Mouse (Mus musculus): ENCODE results near the gene Cbx6.
"Not testable (repeated sequence)": the region's sequence is repeated elsewhere in the genome, so short reads cannot be mapped to it uniquely, and the experiment has no call there.

Cbx6 gene

GRCm38 (mm10) chr15:79830388-79830787 is 4.1 kb downstream of the Cbx6 start:
- peak; percentile 88 for DNase-seq (ENCODE audit: low read depth, low spot score)

- DNase-seq (ENCODE audit: low read depth, low spot score) = no peak
Measured at GRCm38 (mm10) chr15:79829431-79829830, 5.1 kb downstream of the Cbx6 start.

GRCm38 (mm10) chr15:79828366-79829035 is 6.0 kb downstream of the Cbx6 start:
- DNase-seq (ENCODE audit: low read depth, low spot score) = no peak

GRCm38 (mm10) chr15:79827778-79828210 is 6.7 kb downstream of the Cbx6 start:
- DNase-seq (ENCODE audit: low read depth, low spot score) = no peak

- no peak for DNase-seq (ENCODE audit: low read depth, low spot score)
Measured at GRCm38 (mm10) chr15:79827061-79827777, 7.3 kb downstream of the Cbx6 start.

GRCm38 (mm10) chr15:79826221-79826935 is 8.1 kb downstream of the Cbx6 start:
- DNase-seq (ENCODE audit: low read depth, low spot score) = no peak

GRCm38 (mm10) chr15:79825146-79825825 is 9.2 kb downstream of the Cbx6 start:
- DNase-seq (ENCODE audit: low read depth, low spot score) = peak; percentile 49

GRCm38 (mm10) chr15:79823588-79824280 is 10.8 kb downstream of the Cbx6 start:
- no peak for DNase-seq (ENCODE audit: low read depth, low spot score)

GRCm38 (mm10) chr15:79822265-79823199 is 12.0 kb downstream of the Cbx6 start:
- DNase-seq (ENCODE audit: low read depth, low spot score) = no peak

- DNase-seq (ENCODE audit: low read depth, low spot score) = no peak
Measured at GRCm38 (mm10) chr15:79818325-79818724, 16.2 kb downstream of the Cbx6 start.

GRCm38 (mm10) chr15:79813666-79814258 is 20.7 kb downstream of the Cbx6 start:
- DNase-seq (ENCODE audit: low read depth, low spot score) = no peak

GRCm38 (mm10) chr15:79812840-79813239 is 21.6 kb downstream of the Cbx6 start:
- not testable (repeated sequence) for DNase-seq (ENCODE audit: low read depth, low spot score)

GRCm38 (mm10) chr15:79810997-79811396 is 23.5 kb downstream of the Cbx6 start:
- DNase-seq (ENCODE audit: low read depth, low spot score) = no peak

- DNase-seq (ENCODE audit: low read depth, low spot score) = no peak
Measured at GRCm38 (mm10) chr15:79810061-79810460, 24.4 kb downstream of the Cbx6 start.

GRCm38 (mm10) chr15:79808658-79809057 is 25.8 kb downstream of the Cbx6 start:
- no peak for DNase-seq (ENCODE audit: low read depth, low spot score)

GRCm38 (mm10) chr15:79808114-79808513 is 26.4 kb downstream of the Cbx6 start:
- peak; percentile 72 for DNase-seq (ENCODE audit: low read depth, low spot score)

- DNase-seq (ENCODE audit: low read depth, low spot score) = no peak
Measured at GRCm38 (mm10) chr15:79807050-79807449, 27.4 kb downstream of the Cbx6 start.

- DNase-seq (ENCODE audit: low read depth, low spot score) = no peak
Measured at GRCm38 (mm10) chr15:79805246-79805645, 29.2 kb downstream of the Cbx6 start.

- DNase-seq (ENCODE audit: low read depth, low spot score) = peak; percentile 58
Measured at GRCm38 (mm10) chr15:79804352-79805071, 30.0 kb downstream of the Cbx6 start, which contains the start of gene Nptxr. Gene Nptxr (minus strand): TSS chr15:79804766.
